Mouse (Mus musculus) spleen, postnatal 10 days (tissue): Measurements from ENCODE around the gene Gemin5.
"Not testable (repeated sequence)": the region's sequence is repeated elsewhere in the genome, so short reads cannot be mapped to it uniquely, and the experiment has no call there.

ENCODE experiments used
- DNase-seq, 2 experiments: peaks; one replicate each; pipeline ENCODE4 v3.0.0; 2021 to 2022; ENCODE audit warnings: low spot score in 2 of 2

The Gemin5 gene

GRCm38 (mm10) chr11:58116560-58116959 lies 51.8 kb downstream of the Gemin5 start:
- no peak for DNase-seq

DNA sequence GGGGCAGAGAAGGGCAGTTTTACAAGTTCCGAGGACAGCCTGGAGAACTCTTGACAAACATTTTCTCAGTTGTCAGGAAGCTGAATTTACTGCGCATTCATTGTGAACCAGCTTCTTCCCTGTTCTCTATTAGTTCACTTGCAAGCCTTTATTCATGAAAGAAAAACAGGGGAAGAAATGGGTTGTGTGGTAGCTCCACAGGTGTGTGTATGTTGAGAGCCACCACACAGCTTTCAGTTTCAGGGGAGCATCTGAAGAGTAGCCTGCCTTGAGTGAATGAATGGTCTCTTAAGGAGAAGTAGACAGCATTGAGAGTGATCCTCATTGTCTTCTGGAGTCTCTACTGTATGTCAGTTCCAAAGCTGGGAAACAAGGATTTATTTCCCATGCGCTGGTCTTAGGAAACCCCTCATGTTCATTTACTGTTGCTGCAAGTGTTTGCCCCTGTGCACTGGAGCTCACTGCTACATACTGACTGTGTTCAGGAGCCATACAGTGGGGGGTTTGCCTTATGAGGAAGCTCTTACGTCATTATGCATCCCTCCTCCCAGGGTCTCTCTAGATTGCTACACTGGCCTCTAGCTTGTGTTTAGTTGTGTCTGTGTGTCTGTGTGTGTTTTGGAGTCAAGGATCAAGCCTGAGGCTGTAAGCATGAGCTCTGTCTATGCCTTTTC lies 60.5 kb downstream of the Gemin5 start:
- no peak for DNase-seq

- DNase-seq: no peak
Measured at GRCm38 (mm10) chr11:58107009-58107408, 61.3 kb downstream of the Gemin5 start.

- no peak for DNase-seq
Measured at GRCm38 (mm10) chr11:58104351-58104791, 64.0 kb downstream of the Gemin5 start.

- peak; percentile 97 to 99 for DNase-seq
Measured at GRCm38 (mm10) chr11:58103697-58104306, 64.5 kb downstream of the Gemin5 start, which contains the start of gene Cnot8. TSS of gene Cnot8 (plus strand) at chr11:58104153.

DNA sequence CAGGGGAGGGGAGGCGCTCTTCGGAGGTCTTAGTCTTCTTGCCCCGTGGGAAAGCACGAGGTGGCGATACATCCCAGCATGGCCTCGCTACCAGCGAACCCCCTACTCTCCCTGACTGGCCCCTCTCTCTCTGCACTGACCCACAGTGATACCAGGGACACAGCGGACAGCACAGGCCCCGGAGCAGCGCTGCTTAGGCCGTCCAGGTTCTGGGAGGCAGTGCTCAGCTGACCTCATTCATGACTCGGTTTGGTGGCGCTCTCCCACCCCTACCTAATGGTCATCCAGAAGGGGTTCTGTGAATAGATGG lies 65.0 kb downstream of the Gemin5 start:
- DNase-seq: no peak

DNA sequence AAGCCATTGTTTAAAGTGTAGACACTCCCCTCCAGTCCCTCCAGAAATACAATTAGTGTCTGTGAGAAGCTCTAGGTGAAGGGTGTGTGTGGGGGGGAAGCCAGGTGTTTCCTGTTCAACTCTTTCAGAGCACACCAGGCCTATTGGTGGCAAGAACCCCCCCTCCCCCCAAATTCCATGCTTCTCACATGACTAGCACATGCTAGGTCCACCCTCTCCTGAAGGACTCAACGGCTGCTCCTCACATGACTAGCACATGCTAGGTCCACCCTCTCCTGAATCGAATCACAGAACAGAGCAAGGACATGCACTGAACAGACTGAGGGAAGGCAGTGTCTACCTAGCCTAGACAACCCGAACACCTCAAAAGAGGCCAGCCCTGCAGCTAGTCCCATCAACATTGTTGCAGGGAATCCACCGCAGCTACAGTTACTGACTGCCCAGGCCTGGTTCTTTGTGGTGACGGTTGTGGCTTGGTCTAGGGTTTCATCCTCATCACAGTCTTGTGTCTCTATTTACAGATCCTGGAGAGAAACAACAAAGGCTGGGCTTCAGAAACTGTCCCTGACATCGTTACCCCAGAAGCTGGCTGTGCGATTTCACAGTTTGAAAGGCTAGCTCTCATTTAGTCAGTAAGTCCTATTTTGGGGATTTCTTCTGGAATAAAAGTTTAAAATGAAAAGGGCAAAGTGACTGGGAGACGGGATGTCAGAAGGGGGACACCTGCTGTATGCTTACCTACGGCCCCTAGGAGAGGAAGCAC lies 65.6 kb downstream of the Gemin5 start:
- DNase-seq: peak; percentile 19 to 52

DNA sequence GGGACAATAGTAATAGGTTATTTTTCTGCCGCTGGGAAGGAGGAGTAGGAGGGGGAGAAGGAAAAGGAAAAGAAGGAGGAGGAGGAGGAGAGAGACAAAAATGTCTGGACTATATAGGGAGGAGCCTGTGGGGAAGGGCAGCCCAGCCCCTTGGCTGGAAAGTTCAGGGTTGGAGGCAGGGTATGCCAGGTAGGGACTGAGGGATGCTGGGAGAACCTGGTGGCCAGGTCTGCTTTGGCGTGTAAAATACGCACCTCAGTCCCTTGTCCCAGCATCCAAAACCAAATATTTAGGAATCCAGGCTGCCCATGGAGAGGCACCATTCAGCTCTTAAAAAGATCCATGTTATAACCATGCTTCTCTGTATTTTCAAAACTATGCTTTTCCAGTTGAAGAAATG lies 66.2 kb downstream of the Gemin5 start:
- DNase-seq: no peak

GRCm38 (mm10) chr11:58101194-58101720 lies 67.1 kb downstream of the Gemin5 start:
- no peak for DNase-seq

GRCm38 (mm10) chr11:58100006-58100405 lies 68.3 kb downstream of the Gemin5 start:
- DNase-seq: no peak

- not testable (repeated sequence) for DNase-seq
Measured at GRCm38 (mm10) chr11:58098366-58098720, 70.0 kb downstream of the Gemin5 start.

DNA sequence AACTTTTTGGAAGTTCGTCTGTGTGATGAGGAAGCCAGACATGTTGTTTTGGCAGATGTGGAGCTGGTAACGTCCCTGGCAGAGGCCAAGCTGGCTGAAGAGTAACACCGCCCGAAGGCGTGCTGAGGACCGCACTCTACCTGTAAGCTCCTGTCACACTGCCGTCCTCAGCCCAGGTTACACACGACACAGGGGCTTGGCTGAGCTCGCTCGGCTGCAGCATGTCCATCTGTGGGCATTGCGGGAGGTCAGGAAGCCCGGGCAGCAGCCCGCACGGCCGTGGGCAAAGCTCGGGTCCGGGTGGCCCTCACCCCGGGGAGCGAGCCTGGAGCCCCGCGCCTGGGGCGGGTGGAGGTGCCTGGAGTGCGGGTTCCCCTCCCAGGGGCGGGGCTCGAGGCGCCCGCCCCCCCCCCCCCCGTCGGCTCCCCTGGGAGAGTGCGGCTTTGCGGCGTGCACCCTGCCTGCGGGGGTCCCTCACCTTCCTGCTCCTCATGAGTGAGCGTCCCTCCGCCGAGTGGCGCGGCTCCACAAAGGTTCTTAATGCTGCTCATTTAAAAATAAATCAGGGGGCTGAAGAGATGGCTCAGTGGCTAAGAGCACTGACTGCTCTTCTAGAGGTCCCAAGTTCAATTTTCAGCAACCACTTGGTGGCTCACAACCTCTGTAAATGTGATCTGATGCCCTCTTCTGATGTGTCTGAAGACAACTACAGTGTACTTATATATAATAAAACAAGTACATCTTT lies 70.5 kb downstream of the Gemin5 start:
- DNase-seq: peak; percentile 15 to 25

DNA sequence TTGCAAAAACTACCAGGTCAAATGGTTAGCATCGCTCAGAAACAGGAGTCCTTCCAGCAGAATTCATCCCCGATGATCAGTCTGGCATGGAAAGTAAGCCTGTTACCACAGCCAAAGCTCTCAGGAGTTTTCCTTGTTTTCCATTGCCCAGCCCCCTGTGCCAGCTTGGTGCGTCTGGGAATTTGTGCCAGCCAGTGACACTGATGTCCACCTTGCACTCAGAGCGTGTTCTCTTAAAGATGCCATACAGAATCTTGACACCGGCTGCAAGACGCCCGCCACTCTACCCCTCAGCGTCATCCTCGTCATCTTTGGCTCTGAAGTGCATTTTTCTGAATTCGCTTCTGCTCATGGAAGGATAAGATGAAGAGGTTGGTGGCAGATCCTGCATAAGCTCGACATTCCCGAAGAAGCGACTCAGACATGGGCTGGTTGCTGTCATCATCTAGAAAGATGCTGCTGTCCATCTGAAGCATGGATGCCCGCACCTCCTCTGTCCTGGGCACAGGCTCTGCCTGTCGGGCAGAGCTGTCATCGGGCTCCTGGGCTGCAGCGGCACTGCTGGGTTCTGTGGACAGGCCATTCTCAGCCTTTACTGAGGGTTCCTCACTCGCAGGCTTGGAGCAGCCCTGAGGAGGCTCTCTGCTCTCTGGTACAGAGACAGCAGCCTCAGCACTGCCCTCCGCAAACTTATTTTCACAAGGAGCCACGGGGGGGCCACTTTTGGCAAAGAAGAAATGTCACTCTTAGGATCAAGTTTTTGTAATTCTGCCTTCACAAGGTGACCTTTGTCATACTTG lies 71.3 kb downstream of the Gemin5 start:
- DNase-seq: no peak

DNA sequence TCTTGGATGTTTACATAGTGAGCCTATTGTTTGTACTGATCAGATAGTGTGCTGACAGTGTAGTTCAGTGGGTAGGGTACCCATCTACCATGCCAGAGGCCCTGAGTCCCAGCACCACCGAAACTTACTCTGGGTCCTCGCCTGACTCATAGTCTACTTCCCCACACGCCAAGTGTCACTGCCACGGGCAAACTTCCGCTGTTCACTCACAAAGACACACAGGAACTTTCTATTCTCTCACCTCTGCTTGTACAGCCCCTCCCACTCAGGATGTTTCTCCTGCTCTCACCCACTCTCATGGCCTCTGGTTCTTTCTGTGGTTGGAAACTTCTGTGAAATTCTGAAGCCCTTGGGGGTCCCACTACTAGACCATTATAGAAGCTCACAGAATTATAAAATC lies 72.2 kb downstream of the Gemin5 start:
- DNase-seq: peak in 1 of 2 experiments; percentile 32

GRCm38 (mm10) chr11:58095561-58095960 lies 72.8 kb downstream of the Gemin5 start:
- no peak for DNase-seq

DNA sequence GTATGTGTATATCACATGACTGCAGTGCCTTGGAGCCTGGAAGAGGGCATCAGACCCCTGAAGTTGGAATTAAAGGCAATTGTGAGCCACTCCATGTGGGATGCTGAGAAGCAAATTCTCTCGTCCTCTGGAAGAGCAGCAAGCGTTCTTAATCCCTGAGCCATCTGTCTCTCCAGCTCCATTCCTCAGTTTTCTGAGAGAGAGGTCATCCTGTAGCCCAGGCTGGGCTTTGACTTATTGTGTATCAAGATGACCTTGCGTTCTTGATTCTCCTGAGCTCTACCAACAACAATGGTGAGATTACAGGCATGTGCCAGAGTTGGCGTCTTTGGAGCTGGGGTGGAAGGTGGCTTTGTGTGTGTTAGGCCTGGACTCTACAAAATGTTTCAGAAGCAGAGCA lies 73.6 kb downstream of the Gemin5 start:
- no peak for DNase-seq

DNA sequence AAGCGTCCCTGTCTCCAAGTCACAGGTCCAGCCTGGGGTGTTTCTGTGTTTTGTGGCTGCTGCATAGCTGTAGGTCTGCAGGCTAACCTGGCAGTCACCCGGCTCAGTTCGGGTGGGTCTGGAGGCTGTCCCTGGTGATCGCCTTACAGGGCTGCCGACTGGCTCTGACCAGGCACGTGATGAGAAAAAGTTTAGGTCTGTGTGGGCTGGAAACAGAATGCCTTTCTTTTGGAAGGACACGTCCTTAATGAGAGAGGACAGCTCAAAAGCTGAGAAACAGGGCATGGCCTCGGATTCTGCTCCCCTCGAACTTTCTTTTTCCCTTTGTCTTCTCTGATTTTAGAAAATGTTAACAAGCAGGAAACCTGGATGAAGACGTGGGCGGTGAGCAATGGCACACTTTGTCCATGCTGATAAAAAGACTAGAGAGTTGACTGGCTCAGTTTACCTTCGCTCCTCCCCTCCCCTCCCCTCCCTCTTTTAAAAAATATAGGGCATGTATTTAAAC lies 75.3 kb downstream of the Gemin5 start, which contains the start of gene Gm12248:
Gene Gm12248 (minus strand): TSS at position 114 of the 508 bp plus-strand sequence.
- no peak for DNase-seq

DNA sequence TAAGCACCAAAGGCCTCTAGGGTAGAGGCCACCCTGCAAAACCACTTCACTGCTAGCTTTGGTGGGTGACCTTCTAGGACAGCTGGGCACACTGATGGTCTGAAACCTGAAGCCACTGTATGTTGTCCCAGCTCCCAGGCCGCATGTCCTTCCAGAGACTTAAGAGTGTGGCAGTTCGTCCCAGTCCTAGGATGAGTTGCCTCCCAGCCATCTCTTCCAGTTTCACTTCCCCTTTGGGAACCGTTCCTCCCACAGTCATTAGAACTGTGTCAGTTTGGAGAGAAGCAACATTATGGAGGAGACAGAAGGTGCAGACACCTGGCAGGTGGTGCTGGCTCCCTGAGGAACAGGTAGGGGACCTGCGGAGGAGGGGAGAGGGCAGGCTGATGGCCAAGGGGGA lies 75.8 kb downstream of the Gemin5 start:
- DNase-seq: no peak

GRCm38 (mm10) chr11:58081716-58082115 lies 86.6 kb downstream of the Gemin5 start:
- DNase-seq: no peak

DNA sequence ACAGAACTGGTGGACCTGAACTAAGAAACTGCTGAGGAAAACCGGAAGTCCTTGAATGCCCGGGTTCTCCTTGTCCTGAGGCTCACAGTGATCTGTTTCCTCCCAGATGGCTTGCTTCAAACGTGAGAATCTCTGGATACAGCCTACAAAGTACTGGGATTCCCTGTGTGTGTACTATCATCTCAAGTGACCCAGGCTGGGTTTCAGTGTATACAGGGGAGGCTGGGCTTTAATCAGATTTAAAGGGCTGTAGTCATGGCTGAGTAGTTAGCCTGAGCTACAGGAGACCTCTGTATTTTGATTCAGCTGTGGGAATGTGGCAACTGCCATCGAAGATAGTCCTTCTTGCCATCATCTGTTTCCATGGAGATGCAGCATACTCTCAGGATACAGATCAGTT lies 91.1 kb downstream of the Gemin5 start:
- DNase-seq: no peak

DNA sequence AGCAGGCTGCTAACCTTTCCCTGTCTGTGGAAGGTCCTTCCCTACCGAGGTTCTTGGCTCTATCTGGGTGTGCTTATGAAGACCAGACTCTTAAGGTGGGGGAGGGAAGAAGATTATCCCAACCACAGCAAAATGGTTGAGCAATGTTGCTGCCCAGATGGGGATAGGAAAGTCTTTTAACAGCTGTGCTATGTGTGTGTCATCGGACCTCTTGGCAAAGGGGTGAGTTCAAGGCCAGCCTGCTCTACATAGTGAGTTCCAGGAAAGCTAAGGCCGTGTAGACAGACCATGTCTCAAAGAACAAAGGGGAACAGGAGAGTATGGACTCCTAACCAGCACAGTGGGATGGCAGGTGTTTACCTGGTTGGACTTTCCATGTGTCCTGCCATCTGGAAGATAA lies 95.4 kb downstream of the Gemin5 start:
- DNase-seq: no peak
